Mouse (Mus musculus) E14TG2a.4 (cell line): Measurements from ENCODE around the gene Ndst4.

Source experiments
- H3K27me3 ChIP-seq: 2 replicates; pipeline ENCODE4 v1.6.1; 2014; ENCODE audit warnings: low read length, control low read depth; ENCODE audit not compliant: insufficient read depth
- H3K36me3 ChIP-seq: 2 replicates; pipeline ENCODE4 v1.6.1; 2014; ENCODE audit warnings: low read length, control low read depth; ENCODE audit not compliant: insufficient read depth
- H3K4me1 ChIP-seq: replicated peaks from 2 replicates; pipeline ENCODE4 v1.6.1; 2014; ENCODE audit warnings: low read depth, low read length, control low read depth
- H3K4me3 ChIP-seq: replicated peaks from 2 replicates; pipeline ENCODE4 v1.5.1; 2014; ENCODE audit warnings: mild to moderate bottlenecking, low read length
- H3K9me3 ChIP-seq: 2 replicates; pipeline ENCODE4 v1.6.1; 2014; ENCODE audit warnings: low read length, control low read depth
- CTCF ChIP-seq: conservative IDR thresholded peaks from 2 replicates; pipeline ENCODE4 v1.5.1; 2014; ENCODE audit warnings: low read length
- NANOG ChIP-seq: IDR thresholded peaks from 2 replicates; pipeline ENCODE4 v1.6.1; 2014; ENCODE audit warnings: borderline replicate concordance, low read length, mixed read lengths
- POU5F1 ChIP-seq: IDR thresholded peaks from 2 replicates; pipeline ENCODE4 v1.6.1; 2014; ENCODE audit warnings: low read length, borderline replicate concordance

Ndst4 gene

DNA sequence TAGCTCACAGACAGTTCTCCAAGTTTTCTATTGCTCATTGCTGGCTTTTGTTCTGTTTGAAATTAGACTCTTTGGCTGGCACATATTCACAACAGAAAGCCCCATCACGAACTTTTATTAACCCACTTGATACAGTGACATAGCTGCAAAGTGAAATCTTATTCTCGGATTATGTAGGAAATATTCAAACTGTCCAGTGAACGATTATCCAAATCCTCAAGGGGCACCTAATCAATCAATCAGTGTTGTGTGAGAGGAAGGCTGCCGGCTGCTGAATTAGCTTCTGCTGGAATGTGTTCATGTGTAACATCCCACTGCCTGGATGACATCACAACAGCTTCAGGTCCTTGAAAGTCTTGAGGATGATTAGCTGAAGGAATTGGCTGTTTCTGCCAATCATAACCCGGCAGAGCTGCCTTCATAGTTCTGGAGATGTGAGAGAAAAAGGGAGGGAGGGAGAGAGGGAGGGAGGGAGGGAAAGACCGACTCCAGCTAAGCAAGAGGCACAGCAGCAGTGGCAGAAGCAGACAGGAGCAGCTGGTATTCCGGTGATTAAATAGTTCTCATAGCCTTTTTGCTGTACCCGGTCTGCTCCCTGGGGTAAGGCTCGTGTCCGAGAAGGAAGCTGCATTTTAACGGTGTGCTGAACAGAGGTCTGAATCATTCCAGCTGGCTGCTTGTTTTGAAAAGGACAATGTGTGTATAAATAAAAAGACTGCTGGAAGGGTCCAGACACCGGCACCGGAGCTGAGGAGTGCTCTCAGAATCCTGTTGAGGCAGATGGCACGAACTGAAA is at the start of gene Ndst4:
TSS of gene Ndst4 (plus strand) at position 476 of the 796 bp plus-strand sequence.
- Histone ChIP-seq H3K27me3 (no peaks in the 10 kb centered on the region), H3K4me1 (no peaks in the 10 kb centered on the region), H3K36me3 (no peaks in the 10 kb centered on the region), H3K9me3 (no peaks in the 10 kb centered on the region), H3K4me3 (no peak within 1 kb of the TSS)
- TF ChIP-seq CTCF (no peak), NANOG (no peak), POU5F1 (no peak)

- no peaks in the 10 kb centered on the region for H3K27me3 ChIP-seq
- TF ChIP-seq CTCF = no peak
- no peaks in the 10 kb centered on the region for H3K9me3 ChIP-seq
- no peaks in the 10 kb centered on the region for H3K36me3 ChIP-seq
- H3K4me3 ChIP-seq = no peak overlapping the region
- H3K4me1 ChIP-seq = no peaks in the 10 kb centered on the region
These were observed 6.4 kb upstream of the Ndst4 start for GRCm38 (mm10) chr3:125397443-125397842.

DNA sequence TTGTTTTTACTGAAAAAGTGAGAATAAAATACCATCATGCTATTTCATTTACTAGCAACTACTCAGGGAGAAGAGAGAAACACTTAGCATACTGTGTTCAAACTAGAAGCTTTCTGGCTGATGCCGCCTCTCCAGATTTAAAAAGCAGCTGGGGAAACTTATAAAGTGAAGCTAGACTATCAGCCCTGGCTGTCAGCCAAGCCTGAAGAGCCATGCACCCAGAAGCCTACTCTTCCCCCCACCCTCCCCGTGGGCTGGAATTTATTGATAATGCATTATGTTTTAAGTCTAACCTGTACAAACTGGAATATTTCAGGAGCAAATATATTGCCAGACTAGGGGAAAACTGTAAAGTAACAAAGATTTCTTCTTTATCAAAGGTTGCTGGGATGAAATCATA is 2.6 kb downstream of the Ndst4 start:
- no peaks in the 10 kb centered on the region for H3K27me3 ChIP-seq
- H3K4me3 ChIP-seq = no peak overlapping the region
- H3K36me3 ChIP-seq = no peaks in the 10 kb centered on the region
- no peaks in the 10 kb centered on the region for H3K4me1 ChIP-seq
- no peaks in the 10 kb centered on the region for H3K9me3 ChIP-seq
- TF ChIP-seq CTCF (no peak), POU5F1 (no peak), NANOG (no peak)

DNA sequence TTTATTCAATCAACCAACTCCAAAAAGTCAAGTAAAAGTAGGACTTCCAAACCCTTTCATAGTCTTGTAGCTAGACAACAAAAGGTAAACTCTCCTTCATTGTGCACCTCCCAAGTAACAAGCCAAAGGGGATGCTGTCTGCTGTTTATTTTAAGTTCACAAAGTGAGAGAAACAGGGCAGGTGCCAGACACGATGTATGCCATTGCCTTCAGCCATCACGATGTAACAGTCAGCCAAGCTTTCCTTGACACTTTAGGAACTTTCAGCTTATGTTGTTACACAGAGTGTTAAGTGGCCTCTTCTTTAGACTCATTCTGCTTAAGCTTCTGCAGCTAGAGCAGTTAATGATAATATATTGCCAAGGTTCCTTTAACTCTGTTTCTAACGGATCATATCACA is 3.1 kb downstream of the Ndst4 start:
- H3K9me3 ChIP-seq = no peaks in the 10 kb centered on the region
- H3K4me1 ChIP-seq = no peaks in the 10 kb centered on the region
- no peaks in the 10 kb centered on the region for H3K36me3 ChIP-seq
- no peak for TF ChIP-seq NANOG
- TF ChIP-seq POU5F1 = no peak
- TF ChIP-seq CTCF = no peak
- H3K27me3 ChIP-seq = no peaks in the 10 kb centered on the region
- no peak overlapping the region for H3K4me3 ChIP-seq

GRCm38 (mm10) chr3:125466894-125467652 is 63.2 kb downstream of the Ndst4 start:
- no peaks in the 10 kb centered on the region for H3K36me3 ChIP-seq
- no peaks in the 10 kb centered on the region for H3K27me3 ChIP-seq
- H3K4me3 ChIP-seq = no peak overlapping the region
- H3K9me3 ChIP-seq = no peaks in the 10 kb centered on the region
- TF ChIP-seq POU5F1 (no peak), CTCF (no peak), NANOG (no peak)
- no peaks in the 10 kb centered on the region for H3K4me1 ChIP-seq

DNA sequence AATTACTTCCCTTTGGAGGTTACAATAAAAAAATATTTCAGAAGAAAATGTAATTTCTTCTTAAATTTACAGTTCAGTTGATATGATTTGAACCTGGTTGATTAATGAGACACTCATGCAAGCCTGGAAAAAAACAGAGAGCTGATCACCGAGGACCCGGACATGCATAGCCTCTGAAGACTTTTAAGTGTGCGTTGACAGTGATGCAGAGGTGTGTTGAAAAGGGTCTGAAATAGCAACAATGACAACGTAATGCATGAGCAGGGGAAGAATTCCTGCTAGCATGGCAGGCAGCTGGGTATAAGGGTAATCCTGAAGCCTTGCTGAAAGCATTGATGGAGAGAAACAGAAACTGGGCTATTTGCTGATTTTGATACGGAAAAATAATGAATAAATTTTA is 106.2 kb downstream of the Ndst4 start:
- Histone ChIP-seq H3K27me3 (no peaks in the 10 kb centered on the region), H3K4me1 (no peaks in the 10 kb centered on the region), H3K4me3 (no peak overlapping the region), H3K9me3 (no peaks in the 10 kb centered on the region), H3K36me3 (no peaks in the 10 kb centered on the region)
- TF ChIP-seq POU5F1 (no peak), CTCF (no peak), NANOG (no peak)

- no peaks in the 10 kb centered on the region for H3K36me3 ChIP-seq
- no peak for TF ChIP-seq POU5F1
- no peak for TF ChIP-seq NANOG
- TF ChIP-seq CTCF = no peak
- no peaks in the 10 kb centered on the region for H3K27me3 ChIP-seq
These were observed 129.5 kb downstream of the Ndst4 start for GRCm38 (mm10) chr3:125533371-125533770.

GRCm38 (mm10) chr3:125570602-125571001 is 166.7 kb downstream of the Ndst4 start:
- H3K4me3 ChIP-seq = no peak overlapping the region
- H3K27me3 ChIP-seq = no peaks in the 10 kb centered on the region
- TF ChIP-seq NANOG = no peak
- no peak for TF ChIP-seq CTCF
- no peak for TF ChIP-seq POU5F1
- no peaks in the 10 kb centered on the region for H3K9me3 ChIP-seq
- H3K36me3 ChIP-seq = no peaks in the 10 kb centered on the region
- no peaks in the 10 kb centered on the region for H3K4me1 ChIP-seq

More at GRCm38 (mm10) chr3:125533371-125533770, 129.5 kb downstream of the Ndst4 start:
- Histone ChIP-seq H3K4me3 (no peak overlapping the region), H3K4me1 (no peaks in the 10 kb centered on the region), H3K9me3 (no peaks in the 10 kb centered on the region)

DNA sequence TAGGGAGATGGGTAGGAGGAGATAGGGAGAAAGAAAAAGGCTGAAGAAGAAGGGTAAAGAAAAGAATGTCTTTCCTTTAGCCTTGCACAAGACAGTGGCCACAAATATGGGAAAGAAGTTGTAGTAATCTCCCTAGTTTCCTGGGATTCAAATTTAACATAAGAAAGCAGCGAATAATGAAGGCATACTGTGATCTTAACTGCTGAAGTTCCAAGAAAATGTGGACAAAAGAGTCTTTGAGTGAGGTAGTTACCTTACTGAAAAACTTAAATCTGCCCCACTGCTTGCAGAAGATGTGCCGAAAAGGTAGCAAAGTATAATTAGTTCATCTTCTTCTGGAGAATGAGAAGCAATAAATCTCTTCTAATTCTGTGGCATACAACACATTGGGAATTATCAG is 228.4 kb downstream of the Ndst4 start:
- Histone ChIP-seq H3K4me3 (no peak overlapping the region), H3K36me3 (no peaks in the 10 kb centered on the region), H3K27me3 (no peaks in the 10 kb centered on the region), H3K9me3 (no peaks in the 10 kb centered on the region), H3K4me1 (peaks cover 5% of the 10 kb centered on the region)
- TF ChIP-seq NANOG = peak; percentile 88
- no peak for TF ChIP-seq CTCF
